Mouse (Mus musculus) midbrain, embryonic 11.5 days (tissue): ENCODE measurements around the gene Gins2. TPM values are rescaled to one million over a fixed set of nuclear protein-coding genes. Genes with fewer than 3 reads are reported as not detected.

Experiments used
- ATAC-seq: fragments of 200-750 bp; cut with Nextera tagmentation; 2 replicates; pipeline ENCODE4 v1.8.0; 2017; ENCODE audit warnings: moderate TSS enrichment, moderate library complexity; ENCODE audit not compliant: low FRiP score
- DNase-seq: peaks from one replicate; pipeline ENCODE4 v3.0.0; 2015; ENCODE audit warnings: low spot score; ENCODE audit errors: missing footprints
- H3K27ac ChIP-seq: fragments of 300-500 bp; sonication (generic); 2 replicates; pipeline ENCODE4 v1.5.1; 2014; ENCODE audit warnings: low read depth, low read length
- H3K27me3 ChIP-seq: fragments of 300-500 bp; sonication (generic); 2 replicates; pipeline ENCODE4 v1.6.1; 2014; ENCODE audit warnings: mild to moderate bottlenecking, low read length, moderate library complexity, mixed read lengths; ENCODE audit not compliant: control insufficient read depth, insufficient read depth
- H3K36me3 ChIP-seq: fragments of 300-500 bp; sonication (generic); 2 replicates; pipeline ENCODE4 v1.6.1; 2014; ENCODE audit warnings: mild to moderate bottlenecking, low read length, moderate library complexity, mixed read lengths; ENCODE audit not compliant: control insufficient read depth, insufficient read depth
- H3K4me1 ChIP-seq: fragments of 300-500 bp; sonication (generic); 2 replicates; pipeline ENCODE4 v1.6.1; 2014; ENCODE audit warnings: low read length; ENCODE audit not compliant: control insufficient read depth, insufficient read depth
- H3K4me2 ChIP-seq: fragments of 300-500 bp; sonication (generic); 2 replicates; pipeline ENCODE4 v1.6.1; 2014; ENCODE audit warnings: mild to moderate bottlenecking, moderate library complexity
- H3K4me3 ChIP-seq: fragments of 300-500 bp; sonication (generic); 2 replicates; pipeline ENCODE4 v1.5.1; 2014; ENCODE audit warnings: low read depth, low read length
- H3K9ac ChIP-seq: fragments of 300-500 bp; sonication (generic); 2 replicates; pipeline ENCODE4 v1.6.1; 2014; ENCODE audit warnings: low read length
- H3K9me3 ChIP-seq: fragments of 300-500 bp; sonication (generic); 2 replicates; pipeline ENCODE4 v1.6.1; 2016; ENCODE audit warnings: low read length; ENCODE audit not compliant: control insufficient read depth
- WGBS: fragments of 180-500 bp; shearing (Covaris S2); extraction: QIAGEN DNeasy Blood & Tissue Kit; methylation state at CpG from one replicate; pipeline ENCODE4 v1.1.7; 2014; 5-methylcytosine and 5-hydroxymethylcytosine counted together
- microRNA-seq: library from miRNA; unstranded; fragments of <30 nt; microRNA quantifications from one replicate; pipeline ENCODE4, GENCODE M21; 2017
- polyA plus RNA-seq: library from polyadenylated mRNA; unstranded; fragments of >200 nt; fragmentation: Nextera tagmentation; extraction: Ambion mirVana; gene quantifications from 2 replicates; pipeline ENCODE4 v1.2.1, GENCODE M21; 2014

Gins2 gene
- polyA plus RNA-seq, 1 experiment from 2014 or later = 120 TPM

DNA sequence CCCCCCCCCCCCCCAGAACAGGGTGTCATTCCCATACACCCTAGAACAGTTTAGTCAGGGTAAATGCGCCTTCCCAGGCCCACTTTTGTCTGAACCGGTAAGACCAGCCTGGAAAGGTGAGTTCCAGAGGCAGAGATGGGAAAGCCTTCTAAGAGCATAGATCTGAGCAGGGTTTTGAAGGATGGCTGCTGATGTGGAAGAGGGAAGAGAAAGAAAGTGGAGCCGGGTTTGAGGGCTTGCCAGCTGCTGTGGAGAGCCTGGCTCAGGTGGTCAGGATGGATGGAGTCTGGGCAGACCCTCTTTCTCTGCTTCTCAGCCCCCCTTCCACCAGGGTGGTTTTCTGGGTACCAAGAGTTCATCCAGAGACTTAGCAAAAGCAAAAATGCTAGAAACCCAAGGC, 55.7 kb downstream of the Gins2 start:
- Histone ChIP-seq H3K4me3 (no peak overlapping the region), H3K27ac (peak overlapping the region; percentile 88), H3K4me1 (peaks cover 75% of the 10 kb centered on the region), H3K9ac (peak overlapping the region; percentile 46), H3K36me3 (no peaks in the 10 kb centered on the region), H3K27me3 (peaks cover 15% of the 10 kb centered on the region; the same call in 1 of the 2 replicates), H3K4me2 (peak overlapping the region; percentile 39; the same call in 1 of the 2 replicates), H3K9me3 (no peaks in the 10 kb centered on the region)
- no peak for ATAC-seq
- 19% methylated on average over 3 of the region's 3 CpGs for WGBS
- peak; percentile 93 for DNase-seq

DNA sequence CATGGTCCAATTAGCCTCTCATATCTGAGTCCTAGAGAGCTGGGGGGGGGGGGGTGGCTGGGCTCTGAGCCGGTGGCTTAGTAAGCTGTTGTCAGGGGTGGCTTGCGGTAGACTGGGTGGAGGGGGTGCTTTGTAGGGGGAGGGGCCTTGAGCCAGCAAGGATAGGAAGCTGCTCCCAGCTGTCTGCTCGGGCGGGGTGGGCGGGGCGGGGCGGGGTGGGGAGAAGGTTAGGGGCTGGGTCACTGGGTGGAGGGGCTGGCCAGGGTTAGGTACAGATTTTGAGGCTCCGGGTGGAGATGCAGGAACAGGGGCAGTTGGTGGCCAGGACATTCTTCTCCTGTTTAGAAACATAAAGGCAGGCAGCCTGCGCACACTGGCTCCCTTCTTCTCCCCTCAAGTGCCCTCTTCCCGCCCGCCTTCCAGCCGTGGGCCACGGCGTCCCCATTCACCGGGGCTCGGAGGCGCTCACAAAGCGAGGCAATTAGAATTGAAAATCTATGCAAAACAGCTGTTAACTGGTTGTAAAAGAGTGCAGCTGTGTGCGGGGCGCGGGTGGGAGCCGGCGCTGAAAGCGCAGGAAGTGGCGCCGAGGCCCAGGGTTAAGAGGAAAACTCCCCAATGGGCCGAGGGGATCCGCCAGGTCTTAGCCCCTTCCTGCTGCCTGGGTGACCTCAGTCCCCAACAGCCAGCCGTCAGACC, 56.4 kb downstream of the Gins2 start:
- WGBS = under 1% methylated on average over 26 of the region's 29 CpGs
- H3K4me1 ChIP-seq = peaks cover 78% of the 10 kb centered on the region
- no peaks in the 10 kb centered on the region for H3K36me3 ChIP-seq
- peaks cover 15% of the 10 kb centered on the region; the same call in 1 of the 2 replicates for H3K27me3 ChIP-seq
- peak overlapping the region; percentile 39 for H3K4me2 ChIP-seq
- H3K9ac ChIP-seq = peak overlapping the region; percentile 46
- H3K27ac ChIP-seq = peak overlapping the region; percentile 88
- DNase-seq (peak; percentile 95), ATAC-seq (peak; percentile 60)
- no peaks in the 10 kb centered on the region for H3K9me3 ChIP-seq
- peak overlapping the region; percentile 13; the same call in 1 of the 2 replicates for H3K4me3 ChIP-seq

DNA sequence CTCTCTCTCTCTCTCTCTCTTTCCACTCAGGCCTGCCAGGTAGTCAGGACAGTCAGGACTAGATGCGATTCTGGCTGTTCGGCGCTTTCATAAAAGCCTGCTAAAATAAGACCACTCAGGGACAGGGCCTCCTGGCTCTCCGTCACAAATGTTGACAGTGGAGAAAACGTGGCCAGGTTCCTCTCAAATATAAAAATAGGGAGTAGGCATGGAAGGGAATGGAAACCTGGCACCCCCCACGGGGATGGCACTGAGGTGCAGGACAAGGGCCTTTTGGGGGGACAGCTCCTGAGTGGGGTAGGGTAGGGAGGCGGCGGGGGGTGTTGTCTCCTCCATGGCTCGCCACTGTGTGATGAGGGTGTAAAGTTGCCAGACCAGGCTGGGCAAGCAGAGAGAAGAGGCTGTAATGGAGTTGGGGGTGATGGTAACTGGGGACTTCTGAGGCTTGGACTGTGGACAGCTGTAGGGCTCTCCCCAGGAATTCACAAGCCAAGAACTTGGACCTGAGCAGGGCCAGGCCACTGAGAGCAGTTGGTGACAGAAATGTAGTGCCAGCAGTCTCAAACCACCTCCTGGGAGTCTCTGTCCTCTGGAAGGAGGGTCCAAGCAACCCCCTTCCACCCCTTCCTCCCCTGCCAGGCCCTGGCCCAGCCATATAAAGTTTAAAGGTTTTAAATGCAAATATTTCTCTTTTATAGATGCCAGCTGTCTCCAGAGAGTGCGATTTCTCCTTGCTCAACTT, 57.2 kb downstream of the Gins2 start:
- peak overlapping the region; percentile 38 for H3K9ac ChIP-seq
- H3K27ac ChIP-seq = peak overlapping the region; percentile 88
- peak overlapping the region; percentile 39; the same call in 1 of the 2 replicates for H3K4me2 ChIP-seq
- ATAC-seq (peak; percentile 0; the same call in 1 of the 2 replicates), DNase-seq (no peak)
- no peaks in the 10 kb centered on the region for H3K9me3 ChIP-seq
- peaks cover 12% of the 10 kb centered on the region; the same call in 1 of the 2 replicates for H3K27me3 ChIP-seq
- H3K4me3 ChIP-seq = no peak overlapping the region
- H3K36me3 ChIP-seq = no peaks in the 10 kb centered on the region
- H3K4me1 ChIP-seq = peaks cover 84% of the 10 kb centered on the region
- 49% methylated on average over 10 of the region's 10 CpGs for WGBS

DNA sequence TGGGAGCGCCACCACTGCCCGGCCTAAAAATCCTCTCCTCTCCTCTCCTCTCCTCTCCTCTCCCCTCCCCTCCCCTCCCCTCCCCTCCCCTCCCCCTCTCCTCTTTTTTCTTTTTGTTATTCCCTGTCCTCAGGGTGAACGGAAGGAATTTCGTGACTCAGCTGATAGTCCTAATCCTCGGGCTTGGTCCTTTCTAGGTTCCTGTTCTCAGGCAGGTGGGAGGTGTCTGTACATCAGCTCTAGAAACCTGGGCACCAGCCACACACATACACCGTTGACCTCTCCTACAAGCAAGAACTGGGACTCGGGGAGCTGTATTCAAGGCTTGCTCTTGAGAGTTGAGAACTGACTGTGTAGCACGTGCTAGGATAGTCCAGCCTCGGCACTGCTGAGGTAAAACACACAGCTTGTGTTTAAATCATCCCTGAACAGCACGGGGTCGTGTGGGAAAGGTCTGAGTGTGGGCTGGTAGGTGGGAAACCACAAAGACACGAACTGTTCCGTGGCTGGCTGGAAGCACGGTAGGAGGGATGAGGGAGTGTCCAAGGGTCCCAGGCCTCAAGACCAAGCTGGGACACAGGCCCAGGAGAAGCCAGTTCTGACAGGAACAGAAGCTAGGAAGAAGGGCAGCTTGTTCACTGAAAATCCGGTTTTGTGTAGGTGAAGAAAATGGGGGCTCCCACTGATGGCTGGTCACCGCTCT, 58.0 kb downstream of the Gins2 start:
- DNase-seq (no peak), ATAC-seq (no peak)
- 48% methylated on average over 16 of the region's 16 CpGs for WGBS
- peak overlapping the region; percentile 88 for H3K27ac ChIP-seq
- no peaks in the 10 kb centered on the region for H3K36me3 ChIP-seq
- no peak overlapping the region for H3K4me3 ChIP-seq
- peaks cover 84% of the 10 kb centered on the region for H3K4me1 ChIP-seq
- H3K4me2 ChIP-seq = no peak overlapping the region
- H3K9ac ChIP-seq = peak overlapping the region; percentile 38
- peaks cover 11% of the 10 kb centered on the region; the same call in 1 of the 2 replicates for H3K27me3 ChIP-seq
- no peaks in the 10 kb centered on the region for H3K9me3 ChIP-seq

DNA sequence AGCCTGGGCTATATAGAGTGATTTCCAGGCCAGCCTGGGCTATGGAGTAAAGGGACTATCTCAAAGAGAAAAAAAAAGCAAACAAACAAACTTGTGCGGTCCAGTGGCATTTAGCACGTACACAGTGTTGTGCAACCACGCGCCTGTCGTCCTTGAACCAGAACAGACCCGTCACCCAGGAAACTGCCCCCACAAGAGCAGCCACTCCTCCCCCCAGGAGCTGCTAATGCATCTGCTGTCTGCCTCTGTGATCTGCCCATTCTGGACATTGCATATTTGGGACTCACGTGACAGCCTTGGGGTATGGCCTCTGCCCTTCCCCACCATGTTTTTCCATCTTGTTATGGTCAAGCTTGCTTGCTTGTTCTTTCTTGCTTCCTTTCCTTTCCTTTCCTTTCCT, 59.9 kb downstream of the Gins2 start:
- no peak overlapping the region for H3K4me3 ChIP-seq
- DNase-seq (no peak), ATAC-seq (no peak)
- H3K9ac ChIP-seq = no peak overlapping the region
- H3K36me3 ChIP-seq = no peaks in the 10 kb centered on the region
- no peak overlapping the region for H3K27ac ChIP-seq
- H3K9me3 ChIP-seq = no peaks in the 10 kb centered on the region
- H3K4me2 ChIP-seq = no peak overlapping the region
- H3K27me3 ChIP-seq = peaks cover 8% of the 10 kb centered on the region; the same call in 1 of the 2 replicates
- 61% methylated on average over 7 of the region's 7 CpGs for WGBS
- peaks cover 78% of the 10 kb centered on the region for H3K4me1 ChIP-seq

Small RNAs within 50 kb of the gene (microRNA-seq; reads per million reads assigned to microRNA genes)
- 1.7 reads per million for gene Mir7687

Other genes with a start within 250 kb of the Gins2 start
- gene 1190005I06Rik, start 58.3 kb upstream of the Gins2 start, polyA plus RNA-seq = 2.9 and 4.4 TPM in 2 replicates
- 3.4 and 3.5 TPM in 2 replicates for gene Gm27021, start 78.8 kb upstream of the Gins2 start, polyA plus RNA-seq
- 937 and 953 TPM in 2 replicates for gene Cox4i1, start 78.9 kb upstream of the Gins2 start, polyA plus RNA-seq
- gene Emc8, start 79.3 kb upstream of the Gins2 start, polyA plus RNA-seq = 292 and 306 TPM in 2 replicates
- 4.7 and 4.9 TPM in 2 replicates for gene Irf8, start 147.1 kb upstream of the Gins2 start, polyA plus RNA-seq